Mouse (Mus musculus) hindbrain, embryonic 16.5 days (tissue): Measurements from ENCODE around the gene Inip. TPM values are rescaled to one million over a fixed set of nuclear protein-coding genes. Genes with fewer than 3 reads are reported as not detected.

Experiments
- ATAC-seq: fragments of 200-750 bp; cut with Nextera tagmentation; 2 replicates; pipeline ENCODE4 v1.8.0; 2017; ENCODE audit warnings: moderate TSS enrichment, moderate library complexity
- H3K27ac ChIP-seq: fragments of 300-500 bp; sonication (generic); 2 replicates; pipeline ENCODE4 v1.5.1; 2014; ENCODE audit warnings: low read depth, mild to moderate bottlenecking, control low read depth, low read length, moderate library complexity
- H3K27me3 ChIP-seq: fragments of 300-500 bp; sonication (generic); replicated peaks from 2 replicates; pipeline ENCODE4 v1.6.1; 2014; ENCODE audit warnings: low read length; ENCODE audit not compliant: control insufficient read depth, insufficient read depth
- H3K36me3 ChIP-seq: fragments of 300-500 bp; sonication (generic); 2 replicates; pipeline ENCODE4 v1.6.1; 2014; ENCODE audit warnings: mild to moderate bottlenecking, low read length, moderate library complexity, mixed read lengths; ENCODE audit not compliant: control insufficient read depth, insufficient read depth
- H3K4me1 ChIP-seq: fragments of 300-500 bp; sonication (generic); 2 replicates; pipeline ENCODE4 v1.6.1; 2014; ENCODE audit warnings: low read depth, low read length; ENCODE audit not compliant: control insufficient read depth, insufficient read depth
- H3K4me2 ChIP-seq: fragments of 300-500 bp; sonication (generic); 2 replicates; pipeline ENCODE4 v1.6.1; 2014; ENCODE audit warnings: mild to moderate bottlenecking, low read length, control low read depth, moderate library complexity
- H3K4me3 ChIP-seq: fragments of 300-500 bp; sonication (generic); 2 replicates; pipeline ENCODE4 v1.5.1; 2014; ENCODE audit warnings: mild to moderate bottlenecking, low read length, control low read depth, moderate library complexity
- H3K9ac ChIP-seq: fragments of 300-500 bp; sonication (generic); 2 replicates; pipeline ENCODE4 v1.6.1; 2014; ENCODE audit warnings: low read depth, mild to moderate bottlenecking, control low read depth, low read length, moderate library complexity
- H3K9me3 ChIP-seq: fragments of 300-500 bp; sonication (generic); 2 replicates; pipeline ENCODE4 v1.6.1; 2014; ENCODE audit warnings: mild to moderate bottlenecking, low read length, moderate library complexity; ENCODE audit not compliant: control insufficient read depth
- WGBS: fragments of 180-500 bp; shearing (Covaris S2); extraction: QIAGEN DNeasy Blood & Tissue Kit; methylation state at CpG from one replicate; pipeline ENCODE4 v1.1.7; 2014; 5-methylcytosine and 5-hydroxymethylcytosine counted together
- polyA plus RNA-seq: library from polyadenylated mRNA; unstranded; fragments of >200 nt; fragmentation: Nextera tagmentation; extraction: Ambion mirVana; gene quantifications from 2 replicates; pipeline ENCODE4 v1.2.1, GENCODE M21; 2015

Gene Inip
- polyA plus RNA-seq, 1 experiment from 2014 or later: 46.7 TPM

GRCm38 (mm10) chr4:59753491-59754140 is 47.8 kb downstream of the Inip start:
- Histone ChIP-seq H3K27me3 (no peaks in the 10 kb centered on the region), H3K4me3 (no peak overlapping the region), H3K36me3 (0 out of 2 replicates have a peak, but pooled peaks cover 5% of the 10 kb centered on the region), H3K27ac (no peak overlapping the region), H3K4me2 (no peak overlapping the region), H3K9ac (no peak overlapping the region), H3K4me1 (peaks cover 4% of the 10 kb centered on the region), H3K9me3 (no peaks in the 10 kb centered on the region)
- 64% methylated on average over 13 of the region's 13 CpGs for WGBS
- no peak for ATAC-seq

- H3K9ac ChIP-seq: no peak overlapping the region
- no peaks in the 10 kb centered on the region for H3K27me3 ChIP-seq
- no peak overlapping the region for H3K4me3 ChIP-seq
- no peak overlapping the region for H3K27ac ChIP-seq
- no peak for ATAC-seq
- no peaks in the 10 kb centered on the region for H3K4me1 ChIP-seq
- 0 out of 2 replicates have a peak, but pooled peaks cover 5% of the 10 kb centered on the region for H3K9me3 ChIP-seq
- 86% methylated on average over 2 of the region's 2 CpGs for whole genome bisulfite sequencing
- no peak overlapping the region for H3K4me2 ChIP-seq
- H3K36me3 ChIP-seq: no peaks in the 10 kb centered on the region
Observed at GRCm38 (mm10) chr4:59739882-59740281, 61.5 kb downstream of the Inip start.

GRCm38 (mm10) chr4:59739321-59739720 is 62.1 kb downstream of the Inip start:
- Histone ChIP-seq H3K4me1 (no peaks in the 10 kb centered on the region), H3K36me3 (no peaks in the 10 kb centered on the region), H3K9me3 (0 out of 2 replicates have a peak, but pooled peaks cover 5% of the 10 kb centered on the region), H3K27ac (no peak overlapping the region), H3K4me3 (no peak overlapping the region), H3K27me3 (no peaks in the 10 kb centered on the region), H3K4me2 (no peak overlapping the region), H3K9ac (no peak overlapping the region)
- ATAC-seq: no peak
- 93% methylated on average over 4 of the region's 4 CpGs for WGBS

DNA sequence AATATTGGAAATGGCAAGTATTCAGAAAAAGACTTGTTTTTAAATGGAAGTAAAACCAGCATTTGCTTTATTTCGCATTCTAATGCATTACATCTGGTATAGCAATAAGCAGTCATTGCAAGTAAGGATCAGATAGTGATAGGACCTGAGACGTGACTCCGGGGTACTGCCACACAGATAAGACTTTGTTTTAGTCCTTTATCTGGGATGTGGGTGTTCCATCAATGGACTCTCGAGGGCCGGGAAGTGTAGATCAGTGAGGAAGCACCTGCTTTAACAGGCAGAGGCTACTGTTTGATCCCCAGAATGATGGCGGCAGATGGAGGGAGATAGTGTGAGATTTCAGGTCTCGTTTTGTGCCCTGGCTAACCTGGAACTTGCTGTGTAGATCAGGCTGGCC is 69.8 kb downstream of the Inip start:
- no peak overlapping the region for H3K27ac ChIP-seq

GRCm38 (mm10) chr4:59728839-59729238 is 72.5 kb downstream of the Inip start:
- Histone ChIP-seq H3K36me3 (no peaks in the 10 kb centered on the region), H3K27ac (no peak overlapping the region), H3K4me1 (no peaks in the 10 kb centered on the region), H3K4me3 (no peak overlapping the region), H3K9me3 (no peaks in the 10 kb centered on the region), H3K9ac (no peak overlapping the region), H3K27me3 (no peaks in the 10 kb centered on the region), H3K4me2 (no peak overlapping the region)
- 79% methylated on average over 2 of the region's 2 CpGs for WGBS
- no peak for ATAC-seq

More for the DNA sequence above, 69.8 kb downstream of the Inip start:
- H3K27me3 ChIP-seq: no peaks in the 10 kb centered on the region
- no peaks in the 10 kb centered on the region for H3K36me3 ChIP-seq
- H3K4me1 ChIP-seq: no peaks in the 10 kb centered on the region
- WGBS: 95% methylated on average over 7 of the region's 7 CpGs
- H3K9me3 ChIP-seq: 0 out of 2 replicates have a peak, but pooled peaks cover 2% of the 10 kb centered on the region
- H3K4me3 ChIP-seq: no peak overlapping the region
- ATAC-seq: no peak
- H3K9ac ChIP-seq: no peak overlapping the region
- no peak overlapping the region for H3K4me2 ChIP-seq

DNA sequence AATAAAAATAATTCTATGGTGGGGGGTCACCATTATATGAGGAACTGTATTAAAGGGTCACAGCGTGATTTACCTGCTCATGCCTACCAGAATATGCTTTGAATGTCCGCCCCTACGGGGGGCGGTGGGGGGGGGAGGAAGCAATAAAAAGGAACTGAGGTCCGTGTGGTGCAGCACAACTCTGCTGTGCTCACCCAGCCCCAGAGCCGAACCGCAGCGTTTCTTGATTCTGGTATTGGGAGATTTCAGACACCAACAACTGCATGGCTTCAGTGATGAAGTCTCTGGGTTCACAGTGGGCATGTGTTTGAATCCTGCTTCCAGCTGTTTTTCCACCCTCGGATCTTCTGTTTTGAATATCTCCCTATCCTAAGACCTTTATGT is 73.5 kb downstream of the Inip start:
- ATAC-seq: peak; percentile 34; the same call in 1 of the 2 replicates
- no peaks in the 10 kb centered on the region for H3K9me3 ChIP-seq
- no peaks in the 10 kb centered on the region for H3K27me3 ChIP-seq
- no peak overlapping the region for H3K27ac ChIP-seq
- H3K4me1 ChIP-seq: no peaks in the 10 kb centered on the region
- no peaks in the 10 kb centered on the region for H3K36me3 ChIP-seq
- 73% methylated on average over 9 of the region's 9 CpGs for WGBS
- H3K9ac ChIP-seq: no peak overlapping the region
- H3K4me2 ChIP-seq: no peak overlapping the region
- H3K4me3 ChIP-seq: no peak overlapping the region

DNA sequence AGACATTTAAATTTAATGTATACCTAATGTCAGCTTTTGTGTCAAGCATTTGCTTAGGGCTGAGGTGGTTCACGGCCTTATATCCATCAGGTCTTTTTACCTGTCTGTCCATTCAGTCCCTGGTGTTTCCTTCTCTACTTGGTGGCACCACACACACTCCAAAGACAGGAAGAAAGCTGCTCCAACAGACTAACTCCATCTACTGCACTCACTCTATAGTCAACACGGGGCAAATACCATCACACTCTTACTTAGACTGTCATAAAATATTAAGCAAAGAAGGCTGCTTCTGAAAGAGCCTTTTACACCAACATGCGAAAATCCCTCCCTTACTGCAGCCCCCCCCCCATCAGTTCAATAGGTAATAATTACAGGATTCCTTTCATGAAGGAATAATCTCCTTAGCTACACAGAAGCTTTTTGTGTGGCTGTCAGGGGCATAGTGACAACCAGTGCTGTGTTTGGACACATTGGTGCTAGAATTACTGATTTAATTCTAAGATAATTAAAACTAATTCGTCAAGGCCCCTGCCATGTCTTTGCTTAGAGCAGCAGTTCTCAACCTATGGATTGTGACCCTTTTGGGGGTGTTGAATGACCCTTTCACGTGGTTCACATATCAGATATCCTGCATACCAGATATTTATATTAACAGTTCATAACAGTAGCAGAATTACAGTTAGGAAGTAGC is 74.1 kb downstream of the Inip start:
- Histone ChIP-seq H3K4me3 (no peak overlapping the region), H3K9me3 (no peaks in the 10 kb centered on the region), H3K4me2 (no peak overlapping the region), H3K36me3 (no peaks in the 10 kb centered on the region), H3K27me3 (no peaks in the 10 kb centered on the region), H3K27ac (no peak overlapping the region), H3K4me1 (no peaks in the 10 kb centered on the region), H3K9ac (no peak overlapping the region)
- ATAC-seq: peak; percentile 52; the same call in 1 of the 2 replicates
- WGBS: 54% methylated on average over 5 of the region's 5 CpGs

GRCm38 (mm10) chr4:59726501-59726900 is 74.9 kb downstream of the Inip start:
- Histone ChIP-seq H3K4me1 (no peaks in the 10 kb centered on the region), H3K9ac (no peak overlapping the region), H3K36me3 (no peaks in the 10 kb centered on the region), H3K27me3 (no peaks in the 10 kb centered on the region), H3K9me3 (no peaks in the 10 kb centered on the region), H3K27ac (no peak overlapping the region), H3K4me3 (no peak overlapping the region), H3K4me2 (no peak overlapping the region)
- no peak for ATAC-seq
- whole genome bisulfite sequencing: 88% methylated on average over 12 of the region's 12 CpGs

- Histone ChIP-seq H3K9ac (no peak overlapping the region), H3K9me3 (no peaks in the 10 kb centered on the region), H3K36me3 (no peaks in the 10 kb centered on the region), H3K4me3 (no peak overlapping the region), H3K4me2 (no peak overlapping the region), H3K27me3 (no peaks in the 10 kb centered on the region), H3K27ac (no peak overlapping the region), H3K4me1 (no peaks in the 10 kb centered on the region)
- 90% methylated on average over 4 of the region's 4 CpGs for whole genome bisulfite sequencing
- ATAC-seq: no peak
Observed at GRCm38 (mm10) chr4:59725579-59725978, 75.8 kb downstream of the Inip start.
